Mouse (Mus musculus) mouse trophoblast stem cell (cell line): ENCODE results near the gene Tenm3.

Source experiments
- in situ Hi-C, 2 experiments: fragments of 300-500 bp; cut with MseI, MboI; formaldehyde crosslinking; loops; 2 replicates in 1 of 2; 3 replicates in 1 of 2; pipeline ENCODE4 v1.15.1; 2025

Tenm3 gene

DNA sequence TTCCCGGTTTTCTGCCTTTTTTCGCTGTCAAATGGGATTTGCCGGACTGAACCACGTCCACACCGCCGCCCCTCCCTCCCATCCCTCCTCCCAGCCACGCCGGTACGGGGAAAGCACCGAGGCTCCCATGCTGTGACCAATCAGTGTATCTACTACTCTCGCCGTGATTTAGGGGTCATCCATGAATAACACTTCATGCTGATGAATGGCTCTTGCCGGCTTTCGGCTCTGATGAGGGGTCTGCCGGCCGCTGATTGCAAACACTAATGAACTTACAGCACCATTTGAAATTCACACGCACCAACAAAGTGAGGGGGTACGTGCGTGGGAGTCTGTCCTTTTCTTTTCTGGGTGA, at the start of gene Tenm3:
Gene Tenm3 (minus strand): TSS at position 21 of the 355 bp plus-strand sequence.
- in situ Hi-C loops: no loop called here

DNA sequence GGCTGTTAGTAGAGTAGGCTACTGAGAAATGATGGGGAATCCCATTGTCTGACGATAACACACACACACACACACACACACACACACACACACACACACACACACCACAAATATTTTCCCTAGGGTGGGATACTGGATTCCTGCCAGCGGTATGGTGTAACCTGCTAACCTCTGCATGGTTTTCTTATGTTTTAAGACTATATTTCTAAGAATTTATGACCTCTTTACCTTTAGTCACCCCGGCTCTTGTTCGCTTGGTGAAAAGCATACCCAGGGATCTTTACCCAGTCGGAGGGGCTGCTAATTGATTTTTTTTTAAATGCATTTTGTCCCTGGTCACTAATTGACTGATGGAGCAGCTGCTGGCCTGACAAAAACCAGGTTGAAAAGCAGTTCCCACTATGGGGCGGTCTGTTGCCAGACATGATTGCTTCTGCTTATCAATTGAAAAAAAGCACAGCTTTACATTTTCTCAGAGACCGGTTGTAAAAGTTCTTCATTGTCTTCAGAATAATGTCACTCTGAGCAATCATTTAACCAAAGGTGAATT, 46.5 kb upstream of the Tenm3 start:
- in situ Hi-C loops: no loop called here

DNA sequence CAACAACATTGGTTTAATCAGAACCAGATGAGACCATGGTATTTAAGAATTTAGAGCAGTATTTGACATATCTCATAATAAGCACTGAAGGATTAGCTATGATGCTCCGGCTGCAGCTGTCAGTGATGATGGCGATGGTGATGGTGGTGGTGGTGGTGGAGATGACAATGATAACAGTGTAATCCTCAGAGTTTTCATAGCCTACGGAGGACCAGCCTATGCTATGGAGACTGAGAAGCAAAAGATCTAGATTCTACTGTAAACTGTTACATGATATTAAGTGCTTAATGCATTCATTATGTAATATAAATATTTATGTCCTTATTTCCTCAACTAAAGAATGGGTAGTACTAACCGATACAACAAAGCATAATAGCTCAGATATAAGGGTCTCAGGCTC, 40.5 kb upstream of the Tenm3 start:
- in situ Hi-C loops: no loop called here

DNA sequence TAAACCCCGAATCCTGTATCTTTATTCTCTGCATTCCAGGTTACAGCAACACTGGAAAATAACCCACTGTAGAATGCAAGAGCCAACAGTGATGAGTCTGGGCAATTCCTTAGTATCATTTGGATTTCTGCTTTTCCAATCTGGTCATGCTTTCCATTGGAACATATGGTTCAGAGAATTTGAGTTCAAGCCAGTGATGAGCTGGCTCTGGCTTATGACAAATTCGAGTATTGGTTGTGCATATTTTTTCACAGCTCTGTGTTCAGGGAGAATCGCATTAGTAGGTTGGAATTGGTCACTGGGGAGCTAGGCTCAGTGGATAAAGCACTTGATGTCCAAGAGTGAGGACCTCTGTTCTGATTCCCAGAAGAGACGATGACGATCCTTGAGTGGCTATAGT, 36.8 kb upstream of the Tenm3 start:
- in situ Hi-C loops: no loop called here

DNA sequence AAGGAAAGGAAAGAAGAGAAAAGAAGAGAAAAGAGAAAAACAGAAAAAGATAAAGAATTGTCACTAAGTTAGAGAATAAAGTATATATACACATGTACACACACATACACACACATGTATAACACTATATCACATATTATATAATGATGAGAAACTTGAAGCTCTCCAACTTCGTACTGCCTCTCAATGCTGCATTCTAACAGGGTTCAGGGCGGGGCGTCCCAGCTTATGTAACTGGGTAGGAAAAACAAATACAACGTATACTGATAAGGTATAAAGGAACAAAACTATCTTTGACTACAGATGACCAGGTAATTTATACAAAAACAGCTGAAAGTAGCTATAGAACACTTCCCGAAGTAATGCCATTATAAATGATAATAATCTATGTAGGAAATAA, 22.2 kb upstream of the Tenm3 start:
- in situ Hi-C loops: no loop called here

DNA sequence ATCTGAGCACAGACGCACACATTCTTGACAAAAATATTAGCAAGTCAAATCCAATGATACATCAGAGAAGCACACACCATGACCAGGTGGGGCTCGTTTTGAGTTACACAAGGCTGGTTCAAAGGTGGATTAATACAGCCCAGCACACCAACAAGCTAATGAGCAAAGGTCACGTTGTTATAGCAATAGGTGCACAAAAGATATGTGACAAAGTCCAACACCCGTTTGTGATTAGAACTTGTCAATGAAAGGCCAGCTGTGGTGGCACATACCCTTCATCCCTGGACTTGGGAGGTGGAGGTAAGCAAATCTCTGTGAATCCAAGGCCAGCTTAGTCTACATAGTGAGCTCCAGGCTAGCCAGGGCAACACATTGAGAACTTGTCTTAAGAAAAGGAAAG, 21.7 kb upstream of the Tenm3 start:
- in situ Hi-C loops: no loop called here

DNA sequence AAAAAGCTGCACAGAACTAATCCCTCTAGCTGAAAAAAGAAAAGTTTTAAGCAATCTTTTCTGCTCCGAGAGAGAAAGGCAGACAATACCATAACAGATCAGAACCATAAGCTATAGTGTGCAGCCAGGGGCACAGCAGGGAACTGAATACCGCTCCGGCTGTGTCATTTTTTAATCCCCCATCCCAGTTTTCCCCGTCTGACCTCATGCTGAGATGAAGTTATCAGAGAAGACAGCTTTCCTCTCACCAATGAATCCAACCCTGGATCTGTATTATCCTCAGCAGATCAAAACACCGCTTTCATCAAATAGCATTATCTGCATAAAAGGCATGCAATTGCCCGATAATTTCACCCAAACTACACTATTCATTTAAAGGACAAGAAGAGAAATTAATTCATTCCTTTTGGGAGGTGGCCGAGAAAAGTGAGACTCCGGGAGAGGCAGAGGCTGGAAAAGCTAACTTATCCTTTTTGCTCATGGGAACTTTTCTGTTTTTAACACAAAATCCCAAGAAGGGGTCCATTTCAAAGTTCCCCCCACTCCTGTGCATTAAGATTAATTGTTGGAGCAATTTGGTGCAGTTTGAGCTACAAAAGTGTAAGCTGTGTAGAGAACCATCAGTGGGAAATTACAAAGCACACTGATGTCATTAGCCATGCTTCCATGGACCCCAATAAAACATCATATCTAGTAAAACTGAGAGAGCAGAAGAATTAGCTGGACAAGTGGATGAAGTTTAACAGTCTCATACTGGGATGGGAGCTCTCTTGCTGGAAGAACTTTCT, 6.7 kb upstream of the Tenm3 start:
- in situ Hi-C loops: no loop called here

DNA sequence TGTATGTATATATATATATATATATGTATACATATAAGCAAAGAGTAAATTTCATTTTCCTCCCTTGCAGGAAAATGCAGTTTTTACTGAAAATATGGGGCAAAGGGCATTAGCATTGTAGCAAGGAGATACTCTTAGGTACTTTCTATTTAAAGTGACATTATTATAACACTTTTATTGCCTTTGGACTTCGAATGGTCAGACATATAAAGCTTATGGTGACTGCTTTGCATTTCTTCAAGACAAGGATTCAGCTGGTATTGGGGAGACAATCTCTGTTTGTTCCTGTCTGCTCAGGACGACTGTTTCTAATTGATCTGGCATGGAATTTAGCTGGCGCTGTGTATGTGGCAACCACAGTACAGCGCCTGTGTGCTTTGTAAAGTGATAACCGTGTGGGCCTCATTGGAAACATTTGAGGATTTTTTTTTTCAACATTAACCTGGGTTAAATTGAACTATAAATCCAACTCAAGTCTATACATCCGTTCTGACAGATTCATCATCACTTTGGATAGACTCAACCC, 5.4 kb upstream of the Tenm3 start:
- in situ Hi-C loops: no loop called here

DNA sequence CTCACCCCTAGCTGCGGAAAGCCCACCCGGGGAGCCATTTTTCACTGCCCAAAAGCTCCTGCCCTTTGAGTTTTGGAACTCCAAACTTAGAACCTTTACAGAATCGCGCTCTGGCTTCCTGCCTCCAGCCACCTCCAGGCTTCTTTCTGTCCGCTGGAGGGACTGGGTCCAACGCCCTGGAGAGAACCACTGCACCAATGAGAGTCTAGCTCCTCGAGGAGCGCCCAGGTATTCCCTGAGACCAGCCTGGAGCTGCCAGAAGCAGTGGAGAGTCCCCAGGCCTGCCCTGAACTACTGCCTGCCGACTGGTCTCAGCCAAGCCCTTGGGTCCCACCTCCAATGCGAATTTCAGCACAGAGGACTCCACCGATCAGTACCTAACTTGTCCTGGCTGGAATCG, 1.2 kb upstream of the Tenm3 start:
- in situ Hi-C loops: no loop called here

DNA sequence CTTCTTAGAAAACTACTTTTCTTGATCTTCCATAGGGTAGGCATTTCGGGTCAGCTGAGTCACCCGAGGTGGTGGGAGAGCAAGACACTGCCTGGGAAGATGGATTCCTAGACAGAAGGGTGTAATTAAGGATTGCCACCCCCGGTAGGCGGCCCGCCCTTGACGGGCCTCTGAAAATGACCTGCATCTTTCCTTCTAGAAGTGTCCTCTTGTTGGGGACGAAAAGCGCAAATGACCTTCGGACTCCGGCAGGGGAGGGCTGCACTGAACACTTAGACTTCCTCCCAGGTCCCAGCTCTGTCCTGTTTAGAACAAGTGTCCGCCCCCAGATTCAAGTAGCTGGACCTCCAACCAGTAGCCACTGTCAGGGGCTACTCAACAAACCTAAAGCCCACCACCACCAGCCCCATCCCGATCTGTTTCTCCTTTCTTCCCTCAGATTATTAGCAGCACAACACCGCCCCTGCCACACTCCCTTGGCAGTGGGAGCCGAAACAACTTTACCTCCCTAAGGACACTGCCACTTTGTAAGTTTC, 687 bp upstream of the Tenm3 start:
- in situ Hi-C loops: no loop called here

DNA sequence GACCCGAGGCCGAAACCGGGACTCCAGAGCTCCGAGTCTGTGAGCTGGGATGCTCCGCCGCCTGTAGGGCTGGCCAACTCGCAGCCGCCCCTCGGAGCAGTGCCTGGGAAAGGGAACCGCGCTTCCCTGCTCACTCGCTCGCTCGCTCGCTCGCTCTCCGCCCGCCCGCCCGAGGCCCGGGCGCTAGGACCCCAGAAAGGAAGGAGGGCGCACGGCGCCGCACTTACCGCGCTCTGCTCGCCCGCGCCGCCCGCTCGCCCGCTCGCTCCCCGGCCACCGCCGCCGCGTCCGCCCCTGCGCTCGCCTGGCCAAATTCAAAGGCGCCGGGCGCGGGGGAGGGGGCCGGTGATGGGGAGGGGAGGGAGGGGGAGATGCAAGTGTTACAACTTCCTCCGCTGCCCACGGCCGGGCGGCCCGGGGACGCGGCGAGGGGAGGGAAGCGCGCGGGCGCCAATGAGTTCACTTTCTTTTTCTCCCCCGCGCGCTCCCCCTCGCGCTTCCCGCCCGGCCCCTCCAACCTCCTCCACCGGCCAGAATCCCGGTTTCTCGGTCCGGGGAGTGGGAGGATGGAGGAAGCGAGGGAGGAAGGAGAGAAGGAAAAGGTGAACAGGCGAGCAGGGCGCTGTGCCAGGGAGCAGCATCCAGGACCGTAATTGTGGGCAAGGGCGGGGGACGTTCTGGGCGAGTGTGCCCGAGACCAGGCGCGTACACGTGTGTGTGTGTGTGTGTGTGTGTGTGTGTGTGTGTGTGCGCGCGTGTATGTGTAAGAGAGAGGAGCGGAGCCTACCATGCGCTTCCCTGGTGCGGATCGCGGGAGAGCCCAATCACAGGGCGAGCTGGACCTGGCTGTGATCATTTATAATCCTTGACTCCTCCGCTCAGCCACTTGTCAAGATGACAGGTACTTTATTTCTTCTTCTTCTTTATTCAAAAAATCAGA, 490 bp downstream of the Tenm3 start:
- in situ Hi-C loops: no loop called here

DNA sequence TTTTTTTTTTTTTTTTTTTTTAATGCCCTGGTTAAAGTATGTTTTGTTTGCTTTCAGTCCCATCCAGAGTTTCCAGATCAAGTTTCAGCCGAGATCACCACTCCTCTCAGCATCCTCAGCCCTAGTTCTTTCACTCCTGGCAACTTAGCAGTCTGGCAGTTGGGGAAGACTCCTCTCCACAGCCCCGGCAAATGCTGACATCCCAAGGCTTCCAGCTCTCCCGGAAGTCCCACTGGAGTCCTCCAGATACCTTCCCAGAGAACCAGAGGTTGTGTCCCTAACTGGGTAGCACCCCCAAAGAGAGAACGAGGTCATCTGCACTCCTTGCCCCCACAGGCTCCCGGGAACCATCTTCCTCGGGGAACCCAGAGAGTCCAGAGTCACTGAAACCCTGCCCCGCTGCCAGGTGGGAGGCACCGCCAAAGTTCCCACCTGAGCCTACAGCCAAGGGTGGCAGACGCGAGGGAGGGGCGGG, 1.2 kb downstream of the Tenm3 start:
- in situ Hi-C loops: no loop called here

DNA sequence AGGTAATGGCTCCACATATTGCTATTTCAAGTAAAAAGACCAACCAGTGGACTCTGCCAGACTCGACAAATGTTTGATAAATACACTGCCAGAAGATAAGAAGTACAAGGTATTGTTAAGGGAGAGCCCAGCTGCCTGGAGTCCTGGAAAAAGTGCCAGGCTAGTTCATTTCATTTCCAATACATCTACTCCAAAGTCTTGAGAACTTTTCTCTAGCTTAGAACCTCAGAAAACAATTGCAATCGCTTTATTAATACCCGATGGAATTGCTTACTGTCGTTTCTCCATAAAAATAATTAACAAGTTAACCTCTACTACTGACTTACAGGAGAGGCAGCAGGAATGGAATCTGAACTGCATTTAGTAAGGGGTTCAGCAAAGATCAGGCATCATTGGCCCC, 1.7 kb downstream of the Tenm3 start:
- in situ Hi-C loops: no loop called here

DNA sequence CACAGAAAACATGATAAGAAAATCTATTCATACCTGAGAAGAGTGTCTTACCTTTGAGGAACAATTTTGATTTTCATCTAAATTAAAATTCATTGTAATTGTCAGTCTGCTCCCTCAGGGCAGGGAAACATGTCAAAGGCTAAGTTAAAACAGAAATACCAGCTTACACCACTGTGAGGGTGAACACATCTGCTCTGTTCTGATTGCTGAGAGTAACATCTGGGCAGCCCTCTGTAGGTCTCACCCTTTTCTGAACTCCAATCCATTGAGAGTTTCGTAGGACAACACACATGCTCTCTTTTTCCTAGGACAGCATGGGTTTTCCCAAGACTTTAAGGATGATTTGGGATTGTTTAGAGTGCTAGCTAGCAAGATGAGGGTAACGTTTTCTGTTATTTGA, 8.0 kb downstream of the Tenm3 start:
- in situ Hi-C loops: no loop called here

DNA sequence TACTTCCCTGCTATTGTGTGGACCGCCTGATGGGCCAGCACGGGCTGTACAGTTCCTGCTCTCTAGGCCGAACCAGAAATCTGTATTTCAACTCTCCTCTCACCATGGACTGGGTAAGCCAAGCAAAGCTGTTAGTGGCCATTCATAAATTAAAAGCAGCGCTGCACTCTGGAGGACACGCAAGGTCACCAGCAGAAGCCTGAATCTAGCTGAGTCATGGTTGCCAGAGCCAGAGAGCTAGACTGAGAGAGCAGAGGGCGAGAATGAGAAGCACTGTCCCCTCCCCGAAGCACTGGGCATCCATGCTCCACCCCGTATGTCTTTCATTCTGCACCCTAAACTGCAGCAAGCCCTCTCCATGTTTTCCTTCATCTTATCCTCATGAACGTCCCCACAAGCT, 16.3 kb downstream of the Tenm3 start:
- in situ Hi-C loops: no loop called here

DNA sequence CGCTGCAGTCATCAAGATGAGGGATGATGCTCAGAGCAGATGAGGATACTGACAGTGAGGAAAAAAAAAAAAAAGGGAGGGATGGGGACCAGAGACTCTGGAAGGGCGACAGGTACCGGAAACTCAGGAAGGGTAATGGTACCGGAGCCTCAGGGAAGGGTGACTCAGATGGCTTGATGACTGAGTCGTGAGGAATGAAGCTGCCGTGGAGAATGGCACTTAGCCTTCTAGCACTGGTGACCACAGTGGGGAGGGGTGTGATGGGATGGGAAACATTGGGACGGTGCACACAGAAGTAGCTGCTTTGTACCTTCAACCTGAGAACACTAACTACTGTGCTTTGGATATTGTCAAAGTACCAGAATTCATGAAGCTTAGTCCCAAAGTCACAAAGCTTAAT, 18.1 kb downstream of the Tenm3 start:
- in situ Hi-C loops: no loop called here

DNA sequence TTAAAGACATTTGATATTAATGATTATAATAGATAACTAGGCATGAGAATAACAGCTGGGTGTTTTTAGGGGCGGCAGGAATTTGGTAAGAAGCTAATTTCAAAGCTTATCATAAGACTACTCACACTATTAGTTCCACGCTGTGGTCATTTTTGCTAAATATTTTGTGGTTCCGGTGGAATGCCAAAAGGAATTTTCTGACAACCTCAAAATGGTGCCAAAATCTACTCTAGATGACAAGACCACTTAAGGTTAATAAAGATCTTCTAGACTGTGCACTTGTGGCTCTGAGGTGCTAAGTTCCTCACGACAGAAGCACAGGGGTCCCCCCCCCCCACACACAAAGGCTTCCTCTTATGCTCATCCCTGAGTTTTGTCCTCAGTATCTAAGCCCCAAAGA, 21.5 kb downstream of the Tenm3 start:
- in situ Hi-C loops: no loop called here

DNA sequence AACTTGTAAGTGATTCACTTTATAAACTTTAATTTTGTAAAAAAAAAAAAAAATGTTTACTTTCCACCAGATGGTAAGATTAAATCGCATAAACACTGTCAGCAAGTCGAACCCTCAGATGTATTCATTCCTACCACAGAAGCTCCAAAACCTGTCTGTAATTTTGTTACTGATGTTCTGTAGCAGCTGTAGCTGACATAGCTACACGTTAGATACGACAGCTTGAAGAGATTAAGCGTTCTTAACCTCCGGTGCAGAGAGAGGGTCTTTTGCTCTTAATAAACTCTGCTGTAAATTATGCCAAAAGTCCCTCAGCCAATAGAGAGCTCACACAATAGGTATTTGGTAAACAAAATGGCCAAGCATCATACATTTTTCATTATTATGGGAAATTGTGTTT, 23.8 kb downstream of the Tenm3 start:
- in situ Hi-C loops: no loop called here

DNA sequence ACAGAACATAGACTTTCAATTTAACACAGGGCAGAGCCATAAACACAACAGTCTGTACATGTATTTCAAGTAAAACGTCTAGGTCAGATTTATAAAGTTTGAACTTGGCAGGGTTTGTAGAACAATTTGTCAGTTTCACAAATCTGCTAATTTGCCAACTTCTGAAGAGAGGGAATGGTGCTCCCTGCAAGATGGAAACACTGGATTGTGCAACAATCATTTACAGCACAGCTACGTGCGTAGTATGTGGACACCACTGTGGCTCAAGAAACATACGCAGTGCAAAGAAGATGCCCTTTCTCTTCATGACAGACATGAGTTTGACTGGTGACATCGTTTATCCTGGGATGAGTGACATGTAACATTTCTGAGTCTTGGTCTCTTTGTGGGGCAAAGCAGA, 24.4 kb downstream of the Tenm3 start:
- in situ Hi-C loops: no loop called here

DNA sequence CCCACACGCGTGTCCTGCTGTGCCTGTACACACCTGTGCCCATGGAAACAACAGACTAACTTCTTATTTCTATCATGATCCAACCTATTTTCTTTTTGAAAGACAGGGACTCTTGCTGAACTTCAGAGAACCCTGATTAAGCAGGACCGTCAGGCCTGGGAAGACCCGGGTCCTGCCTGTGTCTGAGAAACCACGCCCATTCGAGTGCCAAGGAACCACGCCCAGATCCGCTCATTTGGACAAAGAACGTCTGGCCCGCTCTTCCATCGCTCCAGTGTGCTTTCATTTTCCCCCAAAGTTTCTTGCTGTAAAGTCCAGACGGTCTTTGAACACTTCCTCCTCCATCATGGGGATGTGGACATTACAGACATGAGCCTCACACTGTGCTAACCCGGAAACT, 26.8 kb downstream of the Tenm3 start:
- in situ Hi-C loops: no loop called here

DNA sequence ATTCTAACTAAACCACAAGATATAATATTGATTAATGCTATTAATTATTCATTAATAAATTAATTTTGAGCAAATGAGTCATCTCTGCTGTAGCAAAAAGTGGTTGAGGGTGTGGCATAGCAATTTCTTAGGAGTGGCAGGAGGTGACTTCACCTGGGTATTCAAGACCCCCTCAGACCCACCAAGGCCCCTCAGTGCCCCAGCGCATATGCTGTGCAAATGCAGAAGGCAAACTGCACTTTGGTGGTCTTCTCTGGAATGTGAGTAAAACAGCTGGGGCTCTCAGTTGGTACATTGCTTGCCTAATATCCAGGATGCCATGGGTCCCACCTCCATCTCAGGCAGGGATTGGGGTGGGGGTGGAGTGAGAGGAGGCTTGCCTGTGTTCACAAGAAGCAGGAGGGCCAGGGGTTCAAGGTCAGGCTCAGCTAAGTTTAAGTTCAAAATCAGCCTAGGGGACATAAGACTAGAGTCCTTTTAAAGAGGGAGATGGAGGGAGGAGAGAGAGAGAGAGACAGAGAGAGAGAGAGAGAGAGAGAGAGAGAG, 31.5 kb downstream of the Tenm3 start:
- in situ Hi-C loops: no loop called here

DNA sequence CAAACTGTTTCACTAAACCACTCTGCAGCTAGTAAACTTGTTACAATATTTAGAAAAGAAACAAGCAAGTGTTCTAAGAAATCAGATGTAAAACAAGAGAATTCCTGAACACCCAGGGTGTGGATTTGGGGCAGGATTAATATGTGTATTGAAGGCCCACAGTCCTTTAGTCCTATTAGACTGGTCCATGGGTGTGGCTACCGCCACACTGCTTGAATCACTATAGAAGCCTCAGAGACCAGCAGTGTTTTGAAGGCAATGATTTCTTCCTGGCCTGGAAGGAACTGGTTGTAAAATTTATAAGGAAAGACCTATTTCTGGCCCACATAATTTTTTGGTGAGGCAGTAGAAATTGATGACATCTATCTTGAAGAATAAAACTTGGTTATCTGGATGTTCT, 33.1 kb downstream of the Tenm3 start:
- in situ Hi-C loops: no loop called here
